Mouse (Mus musculus): ENCODE data around the gene Gm5475.

Gene Gm5475

DNA sequence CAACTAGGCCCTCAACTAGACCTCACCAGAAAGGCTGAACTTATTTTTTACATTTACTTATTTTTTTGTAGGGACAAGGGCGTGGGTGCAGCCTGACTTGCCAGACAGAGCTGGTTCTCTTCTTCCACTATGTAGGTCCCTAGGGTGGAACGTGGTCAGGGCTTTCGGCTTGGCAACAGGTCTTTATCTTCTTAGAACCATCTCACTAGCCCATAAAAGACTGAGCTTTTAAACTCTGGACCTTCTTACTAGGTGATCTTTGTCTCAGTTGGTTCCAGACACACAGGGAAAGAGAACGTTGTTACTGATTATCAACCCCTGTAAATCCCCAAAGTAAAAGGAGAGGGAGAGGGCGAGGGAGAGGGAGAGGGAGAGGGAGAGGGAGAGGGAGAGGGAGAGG, 8.6 kb upstream of the Gm5475 start:
- no peak for DNase-seq (ENCODE audit: low spot score)

DNA sequence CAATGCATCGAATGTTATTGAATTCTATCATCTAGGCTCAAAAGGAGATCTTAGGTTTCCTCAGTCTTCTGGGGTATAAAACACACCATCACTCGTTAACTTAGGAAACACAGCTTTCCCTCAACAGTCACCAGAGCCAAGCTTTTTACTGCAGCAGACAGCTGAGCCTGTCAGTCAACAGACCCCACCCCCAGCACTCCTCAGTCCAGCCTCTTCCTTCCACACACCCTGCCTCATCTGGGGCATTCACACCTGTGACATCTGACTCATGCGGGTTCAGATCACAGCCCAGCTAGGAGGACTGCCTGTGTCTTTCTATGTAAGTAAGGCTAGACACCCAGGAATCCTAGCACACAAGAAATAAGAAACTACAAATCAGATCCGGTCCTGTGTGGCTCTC, 7.9 kb upstream of the Gm5475 start:
- DNase-seq (ENCODE audit: low spot score) = peak; percentile 67

DNA sequence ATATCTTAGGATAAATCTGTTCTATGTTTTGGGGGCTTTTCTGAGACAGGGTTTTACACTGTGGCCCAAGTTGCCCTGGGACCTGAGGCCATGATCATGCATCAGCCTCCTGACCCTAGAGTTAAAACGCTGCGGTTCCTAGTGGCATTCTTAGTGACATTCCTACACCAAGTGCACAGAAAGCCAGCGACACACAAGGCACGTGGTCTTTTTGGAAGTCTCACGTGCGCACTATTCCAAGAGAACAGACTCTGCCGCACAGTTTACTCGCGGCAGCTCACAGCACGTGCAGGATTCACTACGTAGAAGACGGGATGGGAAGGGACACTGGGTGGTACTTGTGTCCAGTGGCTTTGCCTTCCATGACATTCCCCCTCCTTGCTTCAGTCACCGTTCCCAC, 7.0 kb upstream of the Gm5475 start:
- no peak for DNase-seq (ENCODE audit: low spot score)

DNA sequence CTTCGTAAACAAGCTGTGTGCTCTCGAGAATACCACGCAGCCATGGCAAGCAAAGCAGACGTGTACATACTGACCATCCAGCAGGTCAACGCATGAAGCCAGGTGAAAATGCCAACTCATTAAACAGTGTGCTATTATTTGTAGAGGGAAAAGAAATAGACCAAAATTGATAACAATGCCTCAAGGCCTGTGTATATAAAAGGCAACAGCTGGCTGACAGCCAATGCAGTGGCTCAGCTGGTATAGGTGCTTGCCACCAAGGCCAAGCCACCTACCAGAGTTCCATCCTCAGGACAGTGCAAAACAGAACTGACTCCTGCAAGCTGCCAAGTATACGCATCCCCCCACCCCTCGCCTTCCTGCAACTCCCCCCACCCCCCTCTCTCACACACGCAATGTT, 6.3 kb upstream of the Gm5475 start:
- no peak for DNase-seq (ENCODE audit: low spot score)

DNA sequence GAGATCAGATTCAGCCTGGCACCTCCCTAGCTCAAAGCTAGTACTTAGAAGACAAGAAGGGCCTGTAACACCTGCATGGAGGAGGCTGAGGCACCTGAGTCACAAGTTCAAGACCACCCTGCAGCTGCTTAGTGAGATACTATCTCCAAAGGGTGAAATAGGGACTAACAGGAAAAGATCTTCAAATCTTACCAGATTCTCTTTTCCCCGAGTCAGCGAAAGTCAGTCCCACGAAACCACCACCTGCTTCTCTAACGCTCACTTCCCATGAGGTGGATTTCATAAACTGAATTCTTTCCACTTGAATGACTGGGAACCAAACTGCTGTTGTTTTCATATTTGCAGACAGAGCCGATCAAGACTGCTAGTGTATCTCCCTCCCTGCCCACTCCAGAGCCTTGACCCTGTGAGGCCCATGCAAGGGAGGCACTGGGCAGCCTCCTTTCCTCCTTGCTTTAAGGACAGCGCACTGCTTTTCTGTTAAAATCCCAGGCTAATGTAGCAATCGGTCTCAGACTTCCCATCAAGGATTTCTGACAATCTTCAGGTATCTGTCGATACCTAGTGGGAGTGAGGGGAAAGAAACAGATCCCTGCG, 4.0 kb upstream of the Gm5475 start:
- DNase-seq (ENCODE audit: low spot score) = no peak

DNA sequence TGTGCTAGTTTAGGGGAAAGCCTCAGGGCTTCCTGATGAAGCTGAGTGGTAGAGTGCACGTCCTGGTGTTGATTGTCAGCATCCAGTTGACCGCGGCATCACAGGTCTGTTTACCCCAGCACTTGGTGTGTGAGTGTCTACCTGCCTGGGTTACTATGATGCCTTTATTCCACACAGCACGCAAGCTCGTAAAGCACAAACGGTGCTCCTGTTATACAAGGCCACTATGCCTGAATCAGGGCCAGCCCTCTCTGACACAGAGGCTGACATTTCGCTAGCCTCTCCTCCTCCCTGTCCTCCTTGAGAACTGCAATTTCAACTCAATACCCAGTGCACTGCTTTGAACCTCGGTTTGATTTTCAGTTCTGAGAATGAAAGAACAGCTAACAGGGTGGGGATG, 2.6 kb upstream of the Gm5475 start:
- DNase-seq (ENCODE audit: low spot score) = peak; percentile 69

DNA sequence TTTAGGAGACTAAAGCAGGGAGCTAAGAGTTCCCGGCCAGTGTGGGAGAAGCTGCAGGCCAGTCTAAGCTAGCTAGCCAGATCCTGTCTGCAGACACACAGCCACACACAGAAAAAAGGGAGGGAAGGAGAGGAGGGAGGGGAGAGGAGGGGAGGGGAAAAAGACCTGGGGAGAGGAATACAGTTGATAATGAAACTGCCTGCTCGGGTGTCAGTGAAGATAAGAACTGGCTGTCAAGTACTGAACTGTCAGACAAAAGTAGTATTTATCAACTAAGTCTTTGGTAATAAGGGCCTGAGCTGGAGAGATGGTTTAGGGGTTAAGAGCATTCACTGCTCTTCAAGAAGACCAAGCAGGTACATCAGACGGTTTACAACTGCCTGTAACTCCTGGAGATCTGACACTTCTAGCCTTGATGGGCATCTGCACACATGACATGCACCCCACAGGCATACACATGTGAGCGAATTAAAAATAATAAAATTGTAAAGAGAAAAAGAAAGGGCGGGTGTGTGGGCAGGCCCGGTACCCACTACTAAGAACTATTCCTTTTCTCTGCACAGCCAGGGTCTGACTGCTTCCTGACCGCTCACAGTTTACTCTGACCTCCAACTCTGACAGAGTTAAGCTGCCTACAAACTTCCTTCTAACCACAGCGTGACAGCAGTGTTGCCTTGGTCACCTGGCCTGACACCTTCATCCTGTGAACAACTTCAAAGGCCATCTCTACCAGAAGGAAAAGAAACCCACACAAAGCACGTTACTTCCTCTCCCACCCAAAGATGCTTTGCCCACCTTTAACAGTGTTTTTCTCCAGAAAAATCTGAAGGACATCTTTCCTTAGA, 1.8 kb upstream of the Gm5475 start:
- DNase-seq (ENCODE audit: low spot score) = peak; percentile 38

DNA sequence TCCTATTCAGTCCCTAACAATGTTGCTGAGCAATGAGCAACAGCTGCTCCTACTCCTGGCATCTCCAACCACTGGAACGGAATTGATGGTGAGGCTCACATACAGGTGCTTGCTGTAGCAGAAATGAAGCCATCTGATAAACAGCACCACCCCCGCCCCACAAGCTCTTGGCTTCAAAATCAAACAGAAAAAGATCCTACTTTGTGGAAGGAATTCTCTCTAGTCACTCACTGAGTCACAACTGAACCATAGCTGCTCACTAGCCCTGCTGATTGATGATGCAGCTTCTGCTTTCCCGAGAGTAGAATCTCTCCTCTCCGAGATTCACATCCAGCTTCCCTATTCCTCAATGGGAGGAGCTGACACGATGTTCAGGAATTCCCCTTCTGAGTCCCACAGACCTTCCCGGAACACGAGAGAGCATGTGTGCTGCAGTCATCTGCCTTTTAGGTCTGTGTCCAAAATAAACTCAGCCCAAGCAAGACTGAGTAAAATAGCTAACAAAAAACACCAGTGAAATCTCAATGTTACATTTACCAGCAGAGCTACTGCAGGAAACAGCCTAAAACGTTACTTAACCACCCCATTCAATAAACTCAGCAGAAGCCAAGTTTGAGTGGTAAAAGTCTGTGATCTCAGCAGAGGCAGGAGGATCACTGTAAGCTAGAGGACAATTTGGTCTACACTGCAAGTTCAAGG, 739 bp upstream of the Gm5475 start:
- no peak for DNase-seq (ENCODE audit: low spot score)

DNA sequence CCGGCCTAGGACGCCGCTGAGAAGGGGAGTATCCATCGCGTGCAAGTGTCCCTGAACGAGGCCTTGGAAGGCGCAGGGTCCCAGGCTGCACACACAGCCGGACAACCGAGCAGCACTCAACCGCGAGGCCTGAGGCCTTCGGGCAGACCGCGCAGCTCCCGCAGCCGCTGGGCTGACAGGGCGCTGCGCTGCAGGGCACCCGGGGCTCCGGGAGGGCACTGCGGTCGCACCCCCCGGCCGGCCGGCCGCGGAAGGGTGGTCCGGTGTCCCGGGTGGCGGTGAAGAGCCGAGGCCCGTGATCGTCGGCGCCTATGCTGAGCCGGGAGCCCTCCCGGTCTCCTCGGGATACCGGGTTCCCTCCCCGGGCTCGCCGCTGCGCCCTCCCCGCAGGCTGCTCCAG, 529 bp downstream of the Gm5475 start:
- DNase-seq (ENCODE audit: low spot score) = peak; percentile 10

DNA sequence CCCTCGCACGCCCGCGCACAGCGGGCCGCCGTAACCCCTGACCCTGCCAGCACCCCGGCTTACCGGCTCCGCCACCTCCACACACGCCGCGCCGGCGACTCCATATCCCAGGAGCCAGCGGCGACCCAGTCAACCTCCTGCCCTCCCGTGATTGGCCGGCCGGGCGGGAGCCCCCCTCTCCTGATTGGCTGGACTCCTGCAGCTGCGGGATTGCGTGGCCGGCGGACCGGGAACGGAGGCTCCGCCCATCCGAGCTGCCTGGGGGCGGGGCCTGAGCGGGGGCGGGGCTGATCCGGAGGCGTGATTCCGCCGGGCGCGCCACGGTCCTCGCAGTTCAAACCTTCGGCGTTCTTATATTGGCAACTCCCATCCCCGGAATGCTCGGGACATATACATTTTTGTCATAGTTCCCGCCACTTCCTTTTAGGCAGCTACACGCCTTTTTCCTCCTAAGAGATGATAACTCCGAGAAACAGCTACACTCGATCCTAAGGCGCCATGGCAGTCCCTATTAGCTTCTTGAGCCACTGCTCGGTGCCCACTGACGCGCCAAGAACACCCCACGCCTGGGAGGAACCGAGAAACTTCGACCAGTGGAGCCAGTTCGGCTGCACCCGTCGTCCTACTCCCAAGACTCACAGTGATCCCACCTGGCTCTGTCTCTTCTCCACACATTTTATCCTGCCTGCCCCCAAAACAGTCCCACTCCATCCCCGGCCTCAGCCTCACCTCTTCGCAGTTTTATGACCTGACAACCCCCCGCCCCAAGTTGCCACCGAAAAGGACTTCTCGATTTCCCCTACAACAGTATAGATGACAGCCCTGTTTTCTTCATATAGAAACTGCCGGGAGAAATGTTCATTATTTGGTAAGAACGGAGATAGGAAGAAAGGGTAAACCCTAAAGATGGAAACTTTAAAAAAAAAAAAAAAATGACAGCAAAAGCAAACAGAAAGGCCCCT, 1.2 kb downstream of the Gm5475 start:
- peak; percentile 85 for DNase-seq (ENCODE audit: low spot score)

DNA sequence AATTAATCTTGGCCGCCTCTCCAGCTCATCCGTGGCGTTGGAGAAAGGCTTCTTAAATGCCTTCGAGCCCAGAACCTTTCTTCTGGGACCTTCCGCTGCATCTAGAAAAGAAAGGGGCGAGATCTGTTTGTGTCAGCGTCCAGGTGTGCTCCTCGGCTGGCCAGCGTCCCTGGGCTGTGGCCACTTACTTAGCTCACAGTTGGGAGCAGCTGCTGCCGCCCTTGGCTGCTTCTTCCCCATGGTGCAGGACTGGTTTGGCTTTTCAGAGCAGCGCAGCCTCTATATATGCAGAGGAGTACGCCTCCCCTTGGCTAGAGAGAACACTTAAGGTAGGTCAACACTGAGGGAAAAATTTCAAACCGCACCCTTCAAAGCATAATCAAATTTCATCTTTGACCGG, 2.0 kb downstream of the Gm5475 start:
- DNase-seq (ENCODE audit: low spot score) = peak; percentile 9

DNA sequence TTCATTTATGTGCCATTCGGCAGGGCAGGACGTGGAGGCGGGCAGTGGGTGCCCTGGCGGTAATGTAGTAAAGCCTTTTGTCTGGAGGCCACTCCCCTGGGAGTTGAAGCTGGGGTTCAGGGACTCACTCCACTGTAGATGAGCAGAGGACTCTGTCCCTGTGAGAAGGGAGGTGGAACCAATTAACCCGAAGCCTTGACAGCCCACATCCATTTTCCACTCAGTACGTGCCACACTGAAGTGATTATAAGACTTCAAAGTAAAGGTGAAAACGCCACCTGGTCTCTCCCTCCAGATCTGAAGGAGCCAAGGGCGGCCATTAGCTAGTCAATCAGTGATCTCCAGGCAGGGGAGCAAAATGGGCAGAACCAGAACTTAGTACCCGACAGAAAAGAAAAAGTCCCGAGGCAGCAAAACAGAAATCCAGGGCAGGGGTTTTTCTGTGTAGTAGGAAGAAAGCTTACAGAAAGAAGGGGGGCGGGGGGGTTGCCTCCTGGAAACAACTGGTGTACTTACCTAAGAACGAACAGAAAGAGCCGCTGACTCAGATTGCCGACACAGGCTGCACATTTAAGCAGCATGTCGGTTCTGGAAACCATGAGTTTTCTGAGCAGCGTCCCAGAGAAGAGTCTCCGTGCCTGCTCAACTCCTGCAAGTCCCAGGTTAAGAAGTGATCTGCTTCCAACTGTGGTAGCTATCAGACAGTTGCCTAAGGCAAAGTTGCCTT, 2.6 kb downstream of the Gm5475 start, which contains the start of gene Slc11a2:
Slc11a2 (minus strand) TSS at position 677 of the 727 bp plus-strand sequence.
- DNase-seq (ENCODE audit: low spot score) = no peak

DNA sequence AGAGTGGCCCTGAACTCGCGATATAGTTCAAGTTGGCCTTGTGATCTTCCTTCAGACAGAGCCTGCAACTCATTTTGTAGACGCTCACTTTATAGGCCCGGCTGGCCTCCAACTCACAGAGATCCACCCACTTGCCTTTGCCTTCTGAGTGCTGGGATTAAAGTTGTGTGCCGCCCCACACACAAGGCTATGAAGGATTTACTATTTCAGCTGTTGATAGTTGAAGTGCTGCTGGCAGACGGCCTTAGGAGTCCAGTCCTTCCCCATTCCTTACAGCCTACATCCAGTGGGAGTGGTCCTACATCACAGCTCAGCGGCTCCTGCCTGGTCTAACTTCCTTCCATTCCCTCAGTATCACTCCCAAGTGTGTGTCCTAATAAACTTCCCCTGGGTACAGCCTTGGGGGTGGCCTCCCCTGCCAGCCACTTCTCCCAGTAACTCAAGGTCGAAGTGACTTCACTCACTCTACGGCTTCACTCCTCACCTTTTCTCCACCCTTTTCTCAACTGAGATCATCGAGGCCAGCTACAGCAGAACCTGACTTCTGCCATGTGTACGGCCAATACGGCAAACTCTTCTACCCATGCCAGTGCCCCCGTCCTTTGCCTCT, 6.5 kb downstream of the Gm5475 start:
- DNase-seq (ENCODE audit: low spot score) = no peak

DNA sequence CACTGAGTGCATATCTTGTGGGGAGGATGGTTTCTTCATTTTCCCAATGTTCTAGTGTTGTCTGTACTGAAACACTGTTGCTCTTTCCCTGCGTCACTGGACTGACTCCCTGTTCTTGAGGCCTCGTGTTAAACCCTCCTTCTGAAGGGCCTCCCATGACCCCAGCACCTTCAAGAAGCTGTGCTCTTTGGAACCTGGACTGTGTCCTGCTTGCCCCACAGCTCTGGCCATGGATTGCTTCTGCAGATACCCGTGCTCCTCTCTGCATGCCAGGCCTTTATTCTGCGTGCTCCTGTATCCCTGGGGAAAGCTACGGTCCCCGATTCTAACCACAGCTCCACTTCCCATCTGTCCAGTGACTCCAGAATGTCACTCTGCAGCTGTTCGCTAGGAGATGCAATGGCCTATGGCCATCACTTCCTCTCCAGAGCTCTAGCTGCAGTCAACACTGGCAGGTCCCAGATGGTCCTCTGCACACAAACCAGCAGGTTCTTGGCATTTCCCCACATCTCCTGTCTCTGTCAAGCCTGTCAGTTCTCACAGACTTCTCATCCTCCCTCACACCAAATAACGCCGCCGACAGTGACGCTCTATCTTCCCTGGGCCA, 8.1 kb downstream of the Gm5475 start:
- no peak for DNase-seq (ENCODE audit: low spot score)

DNA sequence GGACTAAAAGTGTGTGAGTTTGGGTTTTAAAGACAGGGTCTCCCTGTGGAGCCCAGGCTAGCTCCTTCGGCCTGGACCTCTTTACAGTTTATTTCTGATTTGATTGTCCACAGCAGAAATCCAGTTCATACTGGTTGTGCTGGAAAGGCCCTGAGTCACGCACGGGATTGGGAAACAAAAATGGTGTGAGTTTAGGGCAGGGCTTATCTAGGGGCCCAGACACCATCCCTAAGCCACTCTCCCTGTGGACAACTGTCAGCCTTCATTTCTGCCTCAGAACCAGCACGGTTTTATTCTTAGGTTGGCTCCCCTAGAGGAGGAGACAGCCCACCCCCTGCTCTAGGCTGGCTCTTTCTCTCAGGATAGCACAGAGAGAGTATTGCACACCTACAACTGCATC, 11.3 kb downstream of the Gm5475 start:
- no peak for DNase-seq (ENCODE audit: low spot score)

DNA sequence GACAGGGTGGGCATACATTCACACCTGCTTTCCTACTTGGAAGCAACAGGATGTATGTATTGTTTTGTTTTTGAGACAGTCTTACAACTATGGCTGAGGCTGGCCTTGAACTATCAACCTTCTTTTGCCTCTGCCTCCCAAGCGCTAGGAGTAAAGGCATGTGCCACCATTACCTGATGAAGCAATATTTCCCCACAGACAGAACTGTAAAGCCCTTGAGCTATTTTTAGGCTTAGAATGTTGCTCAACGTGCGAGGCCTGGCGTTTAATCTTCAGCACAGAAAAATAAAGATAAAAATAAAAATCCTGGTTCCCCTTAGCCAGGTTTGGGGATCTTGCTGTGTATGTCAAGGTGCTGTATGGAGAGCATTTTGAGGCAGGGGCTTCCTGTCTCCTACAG, 14.2 kb downstream of the Gm5475 start:
- no peak for DNase-seq (ENCODE audit: low spot score)

DNA sequence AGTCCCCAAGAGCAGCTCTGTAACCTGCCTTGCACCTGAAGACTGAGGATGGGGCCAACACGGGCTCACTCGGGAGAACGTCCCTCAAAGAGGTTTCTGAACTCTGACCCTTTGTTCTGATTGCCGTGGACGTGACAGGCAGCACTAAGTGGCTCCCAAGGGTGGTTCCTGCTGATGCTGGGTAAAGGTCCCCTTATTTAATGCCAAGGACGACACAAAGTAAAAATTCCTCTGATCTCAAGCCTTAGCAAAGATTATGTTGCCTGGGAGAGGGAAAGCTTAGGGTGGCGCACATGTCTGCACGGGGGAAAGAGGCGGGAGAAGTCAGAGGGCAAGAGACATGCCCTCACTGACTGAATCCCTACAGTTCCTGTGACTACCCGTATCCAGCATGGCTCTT, 14.6 kb downstream of the Gm5475 start:
- no peak for DNase-seq (ENCODE audit: low spot score)

DNA sequence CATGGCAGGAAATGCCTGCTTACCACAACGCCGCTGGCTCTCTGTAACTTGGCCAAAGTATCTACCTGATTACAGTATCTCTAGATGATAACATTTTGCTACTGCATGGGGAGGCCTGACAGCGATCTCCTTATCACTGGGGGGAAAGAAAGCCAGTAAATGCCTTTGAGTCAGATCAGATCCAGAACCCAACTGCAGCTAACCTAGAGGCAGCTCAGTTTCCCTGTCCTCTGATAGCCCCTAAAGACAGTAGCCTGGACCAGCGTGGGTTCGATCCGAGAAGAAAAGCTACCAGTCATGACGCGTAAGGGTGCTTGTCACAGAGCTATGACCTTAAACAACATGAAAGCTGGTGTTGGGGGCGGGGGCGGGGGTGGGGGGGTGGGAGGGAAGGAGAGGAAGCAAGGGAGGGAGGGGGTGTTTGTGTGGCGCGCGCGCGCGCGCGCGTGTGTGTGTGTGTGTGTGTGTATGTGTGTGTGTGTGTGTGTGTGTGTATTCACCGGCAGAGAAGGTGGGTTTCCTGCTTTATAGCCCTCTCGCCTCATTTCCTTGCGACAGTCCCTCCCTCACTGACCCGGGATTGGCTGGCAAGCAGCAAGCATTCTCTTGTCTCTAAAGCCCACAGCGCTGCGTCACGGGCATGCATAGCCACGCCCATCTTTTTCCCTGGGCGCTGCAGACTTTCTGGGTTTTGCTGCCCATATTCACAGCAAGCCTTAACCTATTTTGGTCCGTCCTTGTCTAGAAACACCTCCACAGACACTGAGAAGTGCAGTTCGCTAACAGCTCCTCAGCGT, 21.4 kb downstream of the Gm5475 start:
- peak; percentile 90 for DNase-seq (ENCODE audit: low spot score)

DNA sequence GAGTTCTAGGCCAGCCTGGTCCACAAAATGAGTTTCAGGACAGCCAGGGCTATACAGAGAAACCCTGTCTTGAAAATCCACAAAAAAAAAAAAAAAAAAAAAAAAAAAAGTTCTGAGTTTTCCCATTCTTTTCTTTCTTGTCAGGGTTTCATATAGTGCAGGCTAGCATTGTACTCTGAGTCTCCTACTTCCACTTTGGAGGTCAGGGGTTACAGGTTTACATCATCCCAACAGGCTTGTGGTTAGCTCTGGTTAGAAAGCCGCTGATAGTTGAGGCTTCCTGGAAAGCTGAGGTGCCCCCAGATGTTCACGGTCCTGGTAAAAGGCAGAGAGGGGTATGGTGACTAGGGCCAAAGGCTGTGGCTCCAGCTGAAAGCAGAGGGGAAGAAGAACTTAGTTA, 24.9 kb downstream of the Gm5475 start:
- DNase-seq (ENCODE audit: low spot score) = no peak

DNA sequence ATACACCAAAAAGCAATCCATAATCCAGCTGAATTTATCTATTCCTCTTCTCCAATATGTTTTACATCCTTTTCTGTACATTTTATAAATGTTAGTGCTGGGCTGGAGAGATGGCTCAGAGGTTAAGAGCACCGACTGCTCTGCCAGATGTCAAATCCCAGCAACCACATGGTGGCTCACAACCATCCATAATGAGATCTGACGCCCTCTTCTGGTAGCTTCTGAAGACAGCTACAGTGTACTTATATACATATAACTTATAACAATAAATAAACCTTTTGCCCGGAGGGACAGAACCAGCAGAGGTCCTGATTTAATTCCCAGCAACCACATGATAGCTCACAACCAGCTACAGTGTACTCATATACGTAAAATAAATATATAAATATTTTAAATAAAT, 26.6 kb downstream of the Gm5475 start:
- no peak for DNase-seq (ENCODE audit: low spot score)
